Mouse (Mus musculus): Measurements from ENCODE around the gene Arhgap29. TPM values are rescaled to one million over a fixed set of nuclear protein-coding genes. Genes with fewer than 3 reads are reported as not detected.

The Arhgap29 gene
- polyA plus RNA-seq, 1 experiment from 2014 or later = 68.4 TPM

Other genes starting within 250 kb of the Arhgap29 start
- gene F3, start 229.0 kb upstream of the Arhgap29 start, polyA plus RNA-seq (2014; fragmentation: Nextera tagmentation; extraction: Ambion mirVana) = 6.8 and 6.9 TPM in 2 replicates
- 47.3 and 49.5 TPM in 2 replicates for gene Abcd3, start 137.2 kb upstream of the Arhgap29 start, polyA plus RNA-seq (2014; fragmentation: Nextera tagmentation; extraction: Ambion mirVana)
- 3.6 and 3.9 TPM in 2 replicates for gene Abca4, start 91.9 kb downstream of the Arhgap29 start, polyA plus RNA-seq (2014; fragmentation: Nextera tagmentation; extraction: Ambion mirVana)

All from heart, embryonic 14.5 days (tissue).